Comparison of ENCODE assay signal across 19 mouse cellular contexts in genomic region chr10:89720252-89720651, GRCm38 (mm10). TPM values are rescaled to one million over a fixed set of nuclear protein-coding genes. Genes with fewer than 3 reads are reported as not detected.
DNase-seq lines count a peak whose midpoint lies in the region; TF ChIP-seq lines count a peak whose summit lies in the region.
"Had no signal": no experiment of that assay in that cellular context is flagged by ENCODE, and none has a peak within 500 bp of the region (broad histone marks: within the 10 kb centered on the region; RNA-seq: fewer than 3 reads in every experiment).

No protein-coding gene starts in this region.

- DNase-seq in gastrocnemius, adult 2 months = no peak
- DNase-seq in gastrocnemius, adult 8-10 months (ENCODE audit: low spot score in 2 of 2) = no peak
- peak; percentile 38 for DNase-seq in kidney, adult 2 months
- DNase-seq in kidney, postnatal 4 days = no peak
- peak; percentile 12 to 13 for DNase-seq in kidney, postnatal 36 days
- DNase-seq in kidney, postnatal 14 days = no peak
- DNase-seq: B cell, adult 2 months; cerebellum, adult 11 months; cerebellum, adult 8-10 months; cerebellum, postnatal 14 days; embryo, embryonic 11 days; gastrocnemius, postnatal 10 days; heart, postnatal 4 days had no signal

- peaks cover 3% of the 10 kb centered on the region for H3K36me3 ChIP-seq in kidney, adult 2 months (ENCODE audit: control insufficient read depth, insufficient read depth, low read length)

- H3K27ac ChIP-seq in gastrocnemius, adult 2 months = peak overlapping the region; percentile 89
- peak overlapping the region; percentile 99 for H3K27ac ChIP-seq in kidney, adult 2 months (ENCODE audit: insufficient read depth, low read depth, low read length)
- peak overlapping the region; percentile 40 for H3K27ac ChIP-seq in brown adipose tissue, adult 24 weeks (replicated peaks; ENCODE audit: low read depth, low read length)
- H3K27ac ChIP-seq: embryonic facial prominence, embryonic 15.5 days; forebrain, embryonic 10.5 days; heart, embryonic 13.5 days; hindbrain, embryonic 12.5 days had no signal

- TF ChIP-seq POLR2A in kidney, adult 2 months (IDR thresholded peaks at IDR 0.05; ENCODE audit: low read depth, low read length) = no peak

- H3K27me3 ChIP-seq in kidney, adult 2 months (replicated peaks; ENCODE audit: control insufficient read depth, insufficient read depth, low read length) = no peaks in the 10 kb centered on the region
- H3K27me3 ChIP-seq: embryonic facial prominence, embryonic 15.5 days; heart, embryonic 13.5 days; hindbrain, embryonic 12.5 days had no signal

- peaks cover 16% of the 10 kb centered on the region for H3K4me1 ChIP-seq in kidney, adult 2 months (ENCODE audit: control insufficient read depth, insufficient read depth, low read length)
- H3K4me1 ChIP-seq in brown adipose tissue, adult 24 weeks (ENCODE audit: control insufficient read depth, insufficient read depth, insufficient read length, low read length) = peaks cover 4% of the 10 kb centered on the region; the same call in 1 of the 2 replicates
- H3K4me1 ChIP-seq: embryonic facial prominence, embryonic 15.5 days; forebrain, embryonic 10.5 days; heart, embryonic 13.5 days; hindbrain, embryonic 12.5 days had no signal

- intact Hi-C loops in gastrocnemius, adult 2 months (cut with DNase I) = no loop called here

- TF ChIP-seq CTCF in gastrocnemius, adult 2 months (IDR thresholded peaks at IDR 0.05) = no peak
- TF ChIP-seq CTCF in kidney, adult 2 months (conservative IDR thresholded peaks at IDR 0.05; ENCODE audit: insufficient read depth, insufficient read length, low read depth, low read length) = no peak

- H3K4me3 ChIP-seq in gastrocnemius, adult 2 months = no peak overlapping the region
- no peak overlapping the region for H3K4me3 ChIP-seq in kidney, adult 2 months (ENCODE audit: insufficient read depth, low read depth, low read length)
- H3K4me3 ChIP-seq in brown adipose tissue, adult 24 weeks (ENCODE audit: insufficient read depth, low read depth, low read length) = no peak overlapping the region
- H3K4me3 ChIP-seq: embryonic facial prominence, embryonic 15.5 days; erythroblast, embryonic 14.5 days; forebrain, embryonic 10.5 days; heart, embryonic 13.5 days; hindbrain, embryonic 12.5 days had no signal

RNA-seq across cellular contexts. Expression of gene Actr6, which starts 11.8 kb away (rescaled TPM):
- 1 to 10 TPM; 5.2 to 8.8 TPM for total RNA-seq in gastrocnemius, adult 2 months (2021)
- total RNA-seq in gastrocnemius, adult 8-10 months (2022) = 1 to 10 TPM; 5.3 to 8.2 (median 6.5) TPM
- 1.7 and 3.0 TPM in 2 replicates for polyA plus RNA-seq in kidney, adult 2 months (2012; rRNA removed)
- 22.2 and 27.0 TPM in 2 replicates for polyA plus RNA-seq in brown adipose tissue, adult 24 weeks (2012; ENCODE audit: insufficient read depth, insufficient read length, missing spikeins)

RNA-seq across cellular contexts. Expression of gene Uhrf1bp1l, which starts 24.5 kb away (rescaled TPM):
- total RNA-seq in gastrocnemius, adult 2 months (2021) = 10 to 100 TPM; 19.3 to 20.1 TPM
- 10 to 100 TPM; 14.8 to 24.1 (median 21.3) TPM for total RNA-seq in gastrocnemius, adult 8-10 months (2022)
- 24.3 and 25.9 TPM in 2 replicates for polyA plus RNA-seq in kidney, adult 2 months (2012; rRNA removed)
- polyA plus RNA-seq in brown adipose tissue, adult 24 weeks (2012; ENCODE audit: insufficient read depth, insufficient read length, missing spikeins) = 11.4 and 12.1 TPM in 2 replicates

RNA-seq across cellular contexts. Expression of gene Scyl2, which starts 34.2 kb away (rescaled TPM):
- total RNA-seq in gastrocnemius, adult 2 months (2021) = 10 to 100 TPM; 13.2 to 14.0 TPM
- 10 to 100 TPM; 11.0 to 13.4 (median 11.5) TPM for total RNA-seq in gastrocnemius, adult 8-10 months (2022)
- polyA plus RNA-seq in kidney, adult 2 months (2012; rRNA removed) = 20.9 and 21.3 TPM in 2 replicates
- 15.6 and 19.9 TPM in 2 replicates for polyA plus RNA-seq in brown adipose tissue, adult 24 weeks (2012; ENCODE audit: insufficient read depth, insufficient read length, missing spikeins)

Comparison
In these comparisons a context has a peak if more than half of its experiments do, and no peak if none do; other contexts are left out.
1. DNase-seq: peak in kidney, adult 2 months (single experiment) and kidney, postnatal 36 days (2 of 2); none in gastrocnemius, adult 2 months (single experiment), gastrocnemius, adult 8-10 months (0 of 2), kidney, postnatal 4 days (0 of 2) and kidney, postnatal 14 days (single experiment).
2. H3K27ac ChIP-seq: peak in every context shown above with its lines; median percentile 99 in kidney, adult 2 months; 89 in gastrocnemius, adult 2 months; 40 in brown adipose tissue, adult 24 weeks.